Mouse (Mus musculus) CH12.LX (cell line): ENCODE data around the gene Ccpg1. TPM values are rescaled to one million over a fixed set of nuclear protein-coding genes. Genes with fewer than 3 reads are reported as not detected.

Experiments
- DNase-seq: peaks from one replicate; pipeline ENCODE4 v3.0.0-alpha.2; 2013; ENCODE audit errors: extremely low read depth
- H3K27ac ChIP-seq: 2 replicates; pipeline ENCODE4 v1.5.1; 2012; ENCODE audit warnings: low read depth, mild to moderate bottlenecking, control low read depth, moderate library complexity; ENCODE audit not compliant: insufficient read depth
- H3K27me3 ChIP-seq: replicated peaks from 2 replicates; pipeline ENCODE3; 2012; ENCODE audit warnings: inconsistent platforms
- H3K36me3 ChIP-seq, 2 experiments: replicated peaks in 1 of 2; 2 replicates each; pipeline versions ENCODE3 to v1.6.1; 2012; ENCODE audit warnings: inconsistent platforms in 1 of 2, low read length in 1 of 2, mild to moderate bottlenecking in 1 of 2, mixed read lengths in 1 of 2, moderate library complexity in 1 of 2; ENCODE audit not compliant: control insufficient read depth in 1 of 2, insufficient read depth in 1 of 2
- H3K4me1 ChIP-seq, 2 experiments: 2 replicates each; pipeline ENCODE4 v1.6.1; 2012; ENCODE audit warnings: inconsistent platforms in 1 of 2, moderate library complexity in 1 of 2; ENCODE audit not compliant: insufficient read depth in 2 of 2, control insufficient read depth in 1 of 2
- H3K4me2 ChIP-seq: 2 replicates; pipeline ENCODE4 v1.6.1; 2012; ENCODE audit warnings: low read depth, mild to moderate bottlenecking, control low read depth; ENCODE audit not compliant: poor library complexity, insufficient read depth, severe bottlenecking
- H3K4me3 ChIP-seq, 3 experiments: fragments of 150-350 bp in 1 of 3; sonication (generic) in 1 of 3; replicated peaks in 1 of 3; 2 replicates each; pipeline versions ENCODE3 to v1.5.1; 2011 to 2012; ENCODE audit warnings: low read depth in 2 of 3, low read length in 2 of 3, mild to moderate bottlenecking in 2 of 3, moderate library complexity in 2 of 3, control low read depth in 1 of 3, improper control_type of control experiment in 1 of 3, inconsistent platforms in 1 of 3, mixed read lengths in 1 of 3; ENCODE audit not compliant: poor library complexity in 1 of 3
- H3K79me2 ChIP-seq: replicated peaks from 2 replicates; pipeline ENCODE4 v1.6.1; 2012; ENCODE audit warnings: mild to moderate bottlenecking, moderate library complexity; ENCODE audit not compliant: control insufficient read depth, poor library complexity, insufficient read depth, severe bottlenecking; ENCODE audit errors: extremely low read depth
- H3K9ac ChIP-seq: 2 replicates; pipeline ENCODE4 v1.6.1; 2012; ENCODE audit warnings: low read depth, mild to moderate bottlenecking, control low read depth, moderate library complexity; ENCODE audit not compliant: insufficient read depth
- H3K9me3 ChIP-seq: replicated peaks from 2 replicates; pipeline ENCODE3; 2012; ENCODE audit warnings: low read length, inconsistent platforms, mixed read lengths
- BHLHE40 ChIP-seq: IDR thresholded peaks from 2 replicates; pipeline ENCODE4 v1.6.1; 2011; ENCODE audit warnings: mild to moderate bottlenecking, low read depth, low read length, improper control_type of control experiment
- CTCF ChIP-seq, 2 experiments: IDR thresholded peaks in 1 of 2; conservative IDR thresholded peaks in 1 of 2; 2 replicates each; pipeline ENCODE4 v1.5.1; 2011 to 2012; ENCODE audit warnings: low read depth in 2 of 2, low read length in 2 of 2, improper control_type of control experiment in 1 of 2, inconsistent platforms in 1 of 2, mild to moderate bottlenecking in 1 of 2, moderate library complexity in 1 of 2
- E2F4 ChIP-seq: IDR thresholded peaks from 2 replicates; pipeline ENCODE4 v1.6.1; 2011; ENCODE audit warnings: low read depth, low read length, improper control_type of control experiment; ENCODE audit not compliant: insufficient replicate concordance
- ELF1 ChIP-seq: IDR thresholded peaks from 2 replicates; pipeline ENCODE4 v1.6.1; 2014; ENCODE audit warnings: low read depth, mild to moderate bottlenecking, inconsistent platforms, low read length, improper control_type of control experiment
- EP300 ChIP-seq: IDR thresholded peaks from 2 replicates; pipeline ENCODE4 v1.6.1; 2011; ENCODE audit warnings: low read length, improper control_type of control experiment
- ETS1 ChIP-seq: conservative IDR thresholded peaks from 2 replicates; pipeline ENCODE4 v1.6.1; 2012; ENCODE audit warnings: low read depth, mild to moderate bottlenecking, inconsistent platforms, low read length, improper control_type of control experiment, moderate library complexity
- HCFC1 ChIP-seq: IDR thresholded peaks from 2 replicates; pipeline ENCODE4 v1.6.1; 2012; ENCODE audit warnings: low read depth, mild to moderate bottlenecking, inconsistent platforms, low read length, improper control_type of control experiment
- JUN ChIP-seq: IDR thresholded peaks from 2 replicates; pipeline ENCODE4 v1.6.1; 2011; ENCODE audit warnings: low read depth, mild to moderate bottlenecking, low read length, improper control_type of control experiment, moderate library complexity; ENCODE audit not compliant: insufficient read depth
- JUND ChIP-seq: conservative IDR thresholded peaks from 2 replicates; pipeline ENCODE4 v1.6.1; 2011; ENCODE audit warnings: low read depth, low read length, improper control_type of control experiment
- KAT2A ChIP-seq: IDR thresholded peaks from 2 replicates; pipeline ENCODE4 v1.6.1; 2012; ENCODE audit warnings: low read length, improper control_type of control experiment, inconsistent platforms; ENCODE audit not compliant: insufficient replicate concordance
- MAFK ChIP-seq: IDR thresholded peaks from 2 replicates; pipeline ENCODE4 v1.6.1; 2011; ENCODE audit warnings: low read length, improper control_type of control experiment; ENCODE audit not compliant: insufficient replicate concordance
- MAX ChIP-seq: IDR thresholded peaks from 2 replicates; pipeline ENCODE4 v1.6.1; 2011; ENCODE audit warnings: low read length, improper control_type of control experiment
- MAZ ChIP-seq: IDR thresholded peaks from 2 replicates; pipeline ENCODE4 v1.6.1; 2012; ENCODE audit warnings: low read depth, mild to moderate bottlenecking, inconsistent platforms, low read length, improper control_type of control experiment, moderate library complexity
- MEF2A ChIP-seq: IDR thresholded peaks from 2 replicates; pipeline ENCODE4 v1.6.1; 2014; ENCODE audit warnings: low read depth, mild to moderate bottlenecking, inconsistent platforms, low read length, improper control_type of control experiment, borderline replicate concordance
- MXI1 ChIP-seq: IDR thresholded peaks from 2 replicates; pipeline ENCODE4 v1.6.1; 2011; ENCODE audit warnings: mild to moderate bottlenecking, low read depth, low read length, improper control_type of control experiment
- MYC ChIP-seq: IDR thresholded peaks from 2 replicates; pipeline ENCODE4 v1.6.1; 2011; ENCODE audit warnings: low read depth, mild to moderate bottlenecking, improper control_type of control experiment, low read length
- NELFE ChIP-seq: IDR thresholded peaks from 2 replicates; pipeline ENCODE4 v1.6.1; 2011; ENCODE audit warnings: low read depth, low read length, improper control_type of control experiment
- NRF1 ChIP-seq: IDR thresholded peaks from 2 replicates; pipeline ENCODE4 v1.6.1; 2014; ENCODE audit warnings: low read depth, mild to moderate bottlenecking, inconsistent platforms, low read length, improper control_type of control experiment, moderate library complexity
- PAX5 ChIP-seq: IDR thresholded peaks from 2 replicates; pipeline ENCODE4 v1.6.1; 2012; ENCODE audit warnings: low read length, inconsistent platforms, mixed read lengths
- POLR2A ChIP-seq: IDR thresholded peaks from 2 replicates; pipeline ENCODE4 v1.6.1; 2011; ENCODE audit warnings: low read depth, mild to moderate bottlenecking, improper control_type of control experiment, low read length
- POLR2AphosphoS2 ChIP-seq: IDR thresholded peaks from 2 replicates; pipeline ENCODE4 v1.6.1; 2011; ENCODE audit warnings: low read depth, low read length, improper control_type of control experiment
- RAD21 ChIP-seq: IDR thresholded peaks from 2 replicates; pipeline ENCODE4 v1.6.1; 2011; ENCODE audit warnings: low read depth, mild to moderate bottlenecking, low read length, improper control_type of control experiment, moderate library complexity
- RCOR1 ChIP-seq: conservative IDR thresholded peaks from 2 replicates; pipeline ENCODE4 v1.6.1; 2012; ENCODE audit warnings: low read depth, mild to moderate bottlenecking, inconsistent platforms, low read length, improper control_type of control experiment
- SIN3A ChIP-seq: IDR thresholded peaks from 2 replicates; pipeline ENCODE4 v1.6.1; 2012; ENCODE audit warnings: low read length, improper control_type of control experiment, inconsistent platforms
- SMC3 ChIP-seq: IDR thresholded peaks from 2 replicates; pipeline ENCODE4 v1.6.1; 2011; ENCODE audit warnings: low read depth, low read length, improper control_type of control experiment
- TBP ChIP-seq: conservative IDR thresholded peaks from 2 replicates; pipeline ENCODE4 v1.6.1; 2011; ENCODE audit warnings: low read depth, low read length, improper control_type of control experiment
- TCF12 ChIP-seq: IDR thresholded peaks from 2 replicates; pipeline ENCODE4 v1.6.1; 2014; ENCODE audit warnings: low read depth, mild to moderate bottlenecking, inconsistent platforms, low read length, improper control_type of control experiment
- USF1 ChIP-seq: IDR thresholded peaks from 2 replicates; pipeline ENCODE4 v1.6.1; 2014; ENCODE audit warnings: low read depth, mild to moderate bottlenecking, inconsistent platforms, low read length, improper control_type of control experiment
- ZKSCAN1 ChIP-seq: IDR thresholded peaks from 2 replicates; pipeline ENCODE4 v1.6.1; 2012; ENCODE audit warnings: low read depth, inconsistent platforms, low read length, improper control_type of control experiment, borderline replicate concordance
- ZMIZ1 ChIP-seq: IDR thresholded peaks from 2 replicates; pipeline ENCODE4 v1.6.1; 2012; ENCODE audit warnings: low read depth, mild to moderate bottlenecking, inconsistent platforms, low read length, improper control_type of control experiment
- ZNF384 ChIP-seq: IDR thresholded peaks from 2 replicates; pipeline ENCODE4 v1.6.1; 2012; ENCODE audit warnings: low read depth, low read length, improper control_type of control experiment, inconsistent platforms
- dilution Hi-C: fragments of 300-500 bp; cut with MboI; formaldehyde crosslinking; loops from 2 replicates; pipeline ENCODE4 v1.14.3; 2020; ENCODE audit warnings: low sequenced_read_pairs; ENCODE audit not compliant: extremely low pct_unique_long_range_greater_than_20kb, extremely low pct_ligation_motif_present
- in situ Hi-C: fragments of 300-500 bp; cut with MboI; formaldehyde crosslinking; loops from 3 replicates; pipeline ENCODE4 v1.14.3; 2019; ENCODE audit warnings: low sequenced_read_pairs, low pct_ligation_motif_present, low pct_unique_long_range_greater_than_20kb, mixed read lengths
- polyA plus RNA-seq: library from polyadenylated mRNA; unstranded; fragments of >175 nt; gene quantifications from 2 replicates; pipeline ENCODE4 v1.2.1, GENCODE M21; 2012; ENCODE audit warnings: low read depth; ENCODE audit not compliant: insufficient read length
- total RNA-seq, 2 experiments: library from RNA; depleted of rRNA; stranded (reverse); fragments of 300-350 nt in 1 of 2; fragments of >200 nt in 1 of 2; gene quantifications; 2 replicates each; pipeline ENCODE4 v1.2.3; 2012 to 2014

Ccpg1 gene
- total and polyA plus RNA-seq, 3 experiments = 5.2 to 18.3 (median 6.2) TPM

DNA sequence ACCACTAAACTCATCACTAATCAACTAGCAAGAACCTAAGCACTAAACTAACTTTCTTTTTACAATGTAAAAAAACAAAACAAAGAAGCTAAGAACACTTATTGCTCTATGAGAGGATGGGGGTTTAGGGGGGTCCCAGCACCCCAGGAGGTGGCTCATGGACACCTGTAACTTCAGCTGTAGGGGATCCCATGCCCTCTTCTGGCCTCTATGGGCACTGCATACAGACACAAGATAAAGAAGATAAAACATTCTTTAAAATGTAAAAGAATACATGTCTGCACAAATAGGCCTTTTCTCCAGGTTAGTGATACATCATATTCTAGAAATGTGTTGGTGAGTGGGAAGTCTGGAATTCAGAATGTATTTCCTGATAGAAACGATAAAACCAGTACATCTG lies 48.2 kb downstream of the Ccpg1 start:
- no peaks in the 10 kb centered on the region for H3K9me3 ChIP-seq
- H3K4me2 ChIP-seq = no peak overlapping the region
- TF ChIP-seq SMC3 (no peak), CTCF (conservative IDR thresholded peaks at IDR 0.05 in 1 of 2, IDR thresholded peaks at IDR 0.05 in 1 of 2; ENCODE audit: low read depth in 2 of 2, low read length in 2 of 2) (peak; percentile 15 to 16; a peak in 1 of 4 replicates)
- H3K4me1 ChIP-seq = peaks cover 0 to 2% of the 10 kb centered on the region in 2 experiments; a peak in 1 of 4 replicates
- no peak overlapping the region for H3K27ac ChIP-seq
- no peak overlapping the region for H3K9ac ChIP-seq
- DNase-seq = no peak
- dilution Hi-C loops = no loop called here
- no peaks in the 10 kb centered on the region for H3K27me3 ChIP-seq
- peaks cover 30 to 79% of the 10 kb centered on the region in 2 experiments for H3K36me3 ChIP-seq
- H3K79me2 ChIP-seq = no peaks in the 10 kb centered on the region
- no peak overlapping the region for H3K4me3 ChIP-seq
- in situ Hi-C loops = no loop called here

DNA sequence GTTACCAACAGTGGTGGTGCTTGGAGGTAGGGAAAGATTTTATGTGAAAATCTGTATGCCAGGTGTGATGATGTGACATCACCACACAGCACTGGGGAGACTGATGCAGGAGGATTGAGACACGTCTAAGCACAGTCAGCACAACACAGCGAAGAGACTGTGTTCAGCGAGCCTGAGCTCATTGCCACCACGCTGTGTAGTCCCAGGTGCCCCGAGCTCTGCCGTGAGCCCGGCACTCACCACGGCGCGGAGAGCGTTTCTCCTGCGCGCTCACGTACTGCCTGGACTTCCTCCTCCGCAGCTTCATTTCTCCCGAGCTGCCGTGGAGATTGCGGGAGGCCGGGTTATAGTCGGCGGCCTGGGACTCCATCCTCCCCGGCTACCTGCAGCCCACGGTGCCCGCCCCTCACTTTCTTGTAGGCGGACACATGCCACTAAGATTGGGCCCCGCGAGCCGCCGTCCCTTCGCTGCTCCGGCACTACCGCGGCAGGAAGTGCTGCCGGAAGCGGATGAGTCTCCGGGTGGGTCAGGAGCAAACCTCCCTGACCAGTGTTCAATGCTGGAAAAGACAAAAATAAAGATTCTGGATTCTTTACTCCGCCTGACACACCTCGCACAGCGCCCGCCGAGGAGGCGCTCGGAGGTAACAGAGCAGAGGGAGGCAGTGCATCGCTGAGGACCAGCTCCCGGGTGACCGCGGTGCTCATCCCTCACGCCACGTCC lies 54.2 kb downstream of the Ccpg1 start:
- in situ Hi-C loops = no loop called here
- H3K9ac ChIP-seq = peak overlapping the region; percentile 88
- no peaks in the 10 kb centered on the region for H3K9me3 ChIP-seq
- no peaks in the 10 kb centered on the region for H3K27me3 ChIP-seq
- H3K4me1 ChIP-seq = peaks cover 3 to 20% of the 10 kb centered on the region in 2 experiments; a peak in 2 of 4 replicates
- peak overlapping the region; percentile 59 for H3K4me2 ChIP-seq
- peaks cover 12% of the 10 kb centered on the region for H3K79me2 ChIP-seq
- dilution Hi-C loops = no loop called here
- peak overlapping the region; percentile 72 to 99 (median 94) for H3K4me3 ChIP-seq
- peaks cover 6 to 33% of the 10 kb centered on the region in 2 experiments for H3K36me3 ChIP-seq
- peak; percentile 83 for DNase-seq
- H3K27ac ChIP-seq = peak overlapping the region; percentile 27; the same call in 1 of the 2 replicates
- peak; percentile 94 for TF ChIP-seq SIN3A
- TF ChIP-seq JUND = no peak
- TF ChIP-seq E2F4 = no peak
- peak; percentile 88; the same call in 1 of the 2 replicates for TF ChIP-seq MXI1
- TF ChIP-seq MAFK = no peak
- no peak; the same call in 1 of the 2 replicates for TF ChIP-seq BHLHE40
- TF ChIP-seq ELF1 = peak; percentile 95
- 0 out of 2 replicates have a peak, but pooled peaks have one; percentile 73 for TF ChIP-seq KAT2A
- no peak for TF ChIP-seq MAZ
- TF ChIP-seq MEF2A = peak; percentile 43; the same call in 1 of the 2 replicates
- no peak for TF ChIP-seq ZKSCAN1
- peak; percentile 32 for TF ChIP-seq MYC
- TF ChIP-seq NELFE = no peak; the same call in none of the 2 replicates
- TF ChIP-seq EP300 = no peak
- no peak for TF ChIP-seq RAD21
- TF ChIP-seq RCOR1 = no peak
- TF ChIP-seq MAX = peak; percentile 59
- peak; percentile 52; the same call in 1 of the 2 replicates for TF ChIP-seq ZMIZ1
- TF ChIP-seq PAX5 = no peak
- no peak for TF ChIP-seq JUN
- TF ChIP-seq ZNF384 = no peak
- TF ChIP-seq NRF1 = no peak
- TF ChIP-seq SMC3 = no peak
- TF ChIP-seq POLR2AphosphoS2 = no peak; the same call in 1 of the 2 replicates
- peak; percentile 85 for TF ChIP-seq HCFC1
- TF ChIP-seq USF1 = no peak
- peak; percentile 81 for TF ChIP-seq POLR2A
- no peak for TF ChIP-seq ETS1
- peak; percentile 78 for TF ChIP-seq TCF12
- TF ChIP-seq TBP = peak; percentile 62; the same call in 1 of the 2 replicates
